Comparison of ENCODE assay signal across 25 mouse cellular contexts in genomic region chr16:90850881-90851280, GRCm38 (mm10). TPM values are rescaled to one million over a fixed set of nuclear protein-coding genes. Genes with fewer than 3 reads are reported as not detected.
DNase-seq lines count a peak whose midpoint lies in the region; ATAC-seq lines count a peak whose summit lies in the region.
"Had no signal": no experiment of that assay in that cellular context is flagged by ENCODE, and none has a peak within 500 bp of the region (broad histone marks: within the 10 kb centered on the region; RNA-seq: fewer than 3 reads in every experiment).

No protein-coding gene starts in this region.

- H3K4me2 ChIP-seq in neural tube, embryonic 14.5 days (ENCODE audit: low read depth, low read length): no peak overlapping the region
- H3K4me2 ChIP-seq in embryonic facial prominence, embryonic 13.5 days: no peak overlapping the region
- H3K4me2 ChIP-seq in forebrain, embryonic 15.5 days (replicated peaks): no peak overlapping the region
- no peak overlapping the region for H3K4me2 ChIP-seq in neural tube, embryonic 15.5 days
- H3K4me2 ChIP-seq: hindbrain, embryonic 12.5 days; intestine, embryonic 15.5 days; limb, embryonic 13.5 days; liver, embryonic 13.5 days; lung, embryonic 14.5 days; midbrain, embryonic 15.5 days; neural tube, embryonic 13.5 days had no signal

- no peak overlapping the region for H3K27ac ChIP-seq in neural tube, embryonic 14.5 days (ENCODE audit: low read depth, low read length)
- H3K27ac ChIP-seq in embryonic facial prominence, embryonic 13.5 days: no peak overlapping the region
- no peak overlapping the region for H3K27ac ChIP-seq in forebrain, embryonic 15.5 days (replicated peaks)
- no peak overlapping the region for H3K27ac ChIP-seq in neural tube, embryonic 15.5 days (replicated peaks)
- H3K27ac ChIP-seq: heart, adult 2 months; hindbrain, embryonic 12.5 days; intestine, embryonic 15.5 days; limb, embryonic 13.5 days; liver, embryonic 13.5 days; macrophage; midbrain, embryonic 15.5 days; neural tube, embryonic 13.5 days had no signal

- 53% methylated on average over 7 of the region's 7 CpGs for WGBS in neural tube, embryonic 14.5 days
- 50% methylated on average over 7 of the region's 7 CpGs for WGBS in embryonic facial prominence, embryonic 13.5 days
- WGBS in forebrain, embryonic 15.5 days: 14% methylated on average over 7 of the region's 7 CpGs
- 46% methylated on average over 7 of the region's 7 CpGs for WGBS in neural tube, embryonic 15.5 days

- no peaks in the 10 kb centered on the region for H3K36me3 ChIP-seq in neural tube, embryonic 14.5 days (ENCODE audit: control insufficient read depth, insufficient read depth, low read length)
- H3K36me3 ChIP-seq in embryonic facial prominence, embryonic 13.5 days: no peaks in the 10 kb centered on the region
- H3K36me3 ChIP-seq in forebrain, embryonic 15.5 days: no peaks in the 10 kb centered on the region
- no peaks in the 10 kb centered on the region for H3K36me3 ChIP-seq in neural tube, embryonic 15.5 days
- H3K36me3 ChIP-seq: hindbrain, embryonic 12.5 days; intestine, embryonic 15.5 days; limb, embryonic 13.5 days; liver, embryonic 13.5 days; midbrain, embryonic 15.5 days; neural tube, embryonic 13.5 days had no signal

- no peaks in the 10 kb centered on the region for H3K9me3 ChIP-seq in neural tube, embryonic 14.5 days (ENCODE audit: control insufficient read depth, low read length)
- no peaks in the 10 kb centered on the region for H3K9me3 ChIP-seq in embryonic facial prominence, embryonic 13.5 days
- no peaks in the 10 kb centered on the region for H3K9me3 ChIP-seq in forebrain, embryonic 15.5 days
- H3K9me3 ChIP-seq in neural tube, embryonic 15.5 days (replicated peaks): no peaks in the 10 kb centered on the region
- H3K9me3 ChIP-seq: hindbrain, embryonic 12.5 days; intestine, embryonic 15.5 days; limb, embryonic 13.5 days; liver, embryonic 13.5 days; midbrain, embryonic 15.5 days; neural tube, embryonic 13.5 days had no signal

- intact Hi-C loops in gastrocnemius, postnatal 36 days (cut with DNase I): no loop called here

- no peaks in the 10 kb centered on the region for H3K4me1 ChIP-seq in neural tube, embryonic 14.5 days (ENCODE audit: control insufficient read depth, insufficient read depth, low read length)
- peaks cover 62% of the 10 kb centered on the region for H3K4me1 ChIP-seq in embryonic facial prominence, embryonic 13.5 days
- peaks cover 23% of the 10 kb centered on the region for H3K4me1 ChIP-seq in forebrain, embryonic 15.5 days
- H3K4me1 ChIP-seq in neural tube, embryonic 15.5 days: peaks cover 4% of the 10 kb centered on the region; the same call in 1 of the 2 replicates
- H3K4me1 ChIP-seq: intestine, embryonic 15.5 days; liver, embryonic 13.5 days; midbrain, embryonic 15.5 days had no signal

- no peaks in the 10 kb centered on the region for H3K27me3 ChIP-seq in neural tube, embryonic 14.5 days (ENCODE audit: control insufficient read depth, insufficient read depth, low read length)
- no peaks in the 10 kb centered on the region for H3K27me3 ChIP-seq in embryonic facial prominence, embryonic 13.5 days
- H3K27me3 ChIP-seq in forebrain, embryonic 15.5 days: no peaks in the 10 kb centered on the region
- no peaks in the 10 kb centered on the region for H3K27me3 ChIP-seq in neural tube, embryonic 15.5 days (replicated peaks)
- H3K27me3 ChIP-seq: intestine, embryonic 15.5 days; limb, embryonic 13.5 days; midbrain, embryonic 15.5 days; neural tube, embryonic 13.5 days had no signal

- no peak for DNase-seq in neural tube, embryonic 10.5 days (ENCODE audit: extremely low spot score, low spot score)
- DNase-seq in gastrocnemius, postnatal 36 days: no peak
- no peak for DNase-seq in yolk sac, embryonic 10.5 days (ENCODE audit: low spot score)
- DNase-seq: adrenal gland, postnatal 36 days; cerebellum, adult 11 months; cerebellum, postnatal 36 days; embryo, embryonic 11 days; gastrocnemius, postnatal 25 days; heart, adult 2 months; kidney, adult 8-10 months; kidney, postnatal 14 days; liver, embryonic 13.5 days; lung, embryonic 14.5 days; thymus, adult 18-20 months; thymus, postnatal 4 days had no signal

- peak; percentile 58; the same call in 1 of the 2 replicates for ATAC-seq in neural tube, embryonic 14.5 days (ENCODE audit: low read depth)
- ATAC-seq in embryonic facial prominence, embryonic 13.5 days (ENCODE audit: insufficient number of reproducible peaks, insufficient read depth, low FRiP score, low TSS enrichment, low read depth): 0 out of 2 replicates have a peak, but pooled peaks have one; percentile 23
- peak; percentile 66 for ATAC-seq in forebrain, embryonic 15.5 days (replicated peaks)
- peak; percentile 29; the same call in 1 of the 2 replicates for ATAC-seq in neural tube, embryonic 15.5 days (ENCODE audit: low FRiP score)
- ATAC-seq: intestine, embryonic 15.5 days; midbrain, embryonic 15.5 days had no signal

- H3K9ac ChIP-seq in neural tube, embryonic 14.5 days (replicated peaks; ENCODE audit: low read depth, low read length): no peak overlapping the region
- H3K9ac ChIP-seq in embryonic facial prominence, embryonic 13.5 days: no peak overlapping the region
- no peak overlapping the region for H3K9ac ChIP-seq in forebrain, embryonic 15.5 days (replicated peaks)
- H3K9ac ChIP-seq in neural tube, embryonic 15.5 days (replicated peaks): no peak overlapping the region
- H3K9ac ChIP-seq: hindbrain, embryonic 12.5 days; intestine, embryonic 15.5 days; limb, embryonic 13.5 days; liver, embryonic 13.5 days; lung, embryonic 14.5 days; midbrain, embryonic 15.5 days; neural tube, embryonic 13.5 days had no signal

- H3K4me3 ChIP-seq in neural tube, embryonic 14.5 days (ENCODE audit: low read depth, low read length): no peak overlapping the region
- no peak overlapping the region for H3K4me3 ChIP-seq in embryonic facial prominence, embryonic 13.5 days
- H3K4me3 ChIP-seq in forebrain, embryonic 15.5 days: no peak overlapping the region
- H3K4me3 ChIP-seq in neural tube, embryonic 15.5 days (replicated peaks): no peak overlapping the region
- H3K4me3 ChIP-seq: heart, adult 2 months; hindbrain, embryonic 12.5 days; intestine, embryonic 15.5 days; limb, embryonic 13.5 days; liver, embryonic 13.5 days; midbrain, embryonic 15.5 days; neural tube, embryonic 13.5 days had no signal

RNA-seq across cellular contexts. Expression of gene Eva1c, which starts 24.4 kb away (rescaled TPM):
- polyA plus RNA-seq in neural tube, embryonic 14.5 days (2014; fragmentation: Nextera tagmentation; extraction: Ambion mirVana): 2.1 and 2.2 TPM in 2 replicates
- polyA plus RNA-seq in embryonic facial prominence, embryonic 13.5 days (2015; fragmentation: Nextera tagmentation; extraction: Ambion mirVana): 2.3 and 3.3 TPM in 2 replicates
- 6.4 and 6.5 TPM in 2 replicates for polyA plus RNA-seq in forebrain, embryonic 15.5 days (2015; fragmentation: Nextera tagmentation; extraction: Ambion mirVana)
- 2.6 and 3.5 TPM in 2 replicates for polyA plus RNA-seq in neural tube, embryonic 15.5 days (2015; fragmentation: Nextera tagmentation; extraction: Ambion mirVana)
- under 1 TPM in 1 of 2 experiments, not detected in 1; 0.30 TPM for total RNA-seq in gastrocnemius, postnatal 36 days (2021)
- polyA plus RNA-seq: macrophage had no signal

RNA-seq across cellular contexts. Expression of gene Urb1, which starts 40.7 kb away (rescaled TPM):
- polyA plus RNA-seq in neural tube, embryonic 14.5 days (2014; fragmentation: Nextera tagmentation; extraction: Ambion mirVana): 11.5 and 13.4 TPM in 2 replicates
- polyA plus RNA-seq in embryonic facial prominence, embryonic 13.5 days (2015; fragmentation: Nextera tagmentation; extraction: Ambion mirVana): 10.4 and 12.7 TPM in 2 replicates
- 10.0 and 11.8 TPM in 2 replicates for polyA plus RNA-seq in forebrain, embryonic 15.5 days (2015; fragmentation: Nextera tagmentation; extraction: Ambion mirVana)
- polyA plus RNA-seq in neural tube, embryonic 15.5 days (2015; fragmentation: Nextera tagmentation; extraction: Ambion mirVana): 8.2 and 8.3 TPM in 2 replicates
- 1 to 10 TPM; 3.9 to 5.0 TPM for total RNA-seq in gastrocnemius, postnatal 36 days (2021)
